Comparison of ENCODE assay signal across 12 mouse cellular contexts in genomic region chr12:50598053-50598988, GRCm38 (mm10). TPM values are rescaled to one million over a fixed set of nuclear protein-coding genes. Genes with fewer than 3 reads are reported as not detected.
DNase-seq lines count a peak whose midpoint lies in the region; ATAC-seq and TF ChIP-seq lines count a peak whose summit lies in the region.
"Had no signal": no experiment of that assay in that cellular context is flagged by ENCODE, and none has a peak within 500 bp of the region (broad histone marks: within the 10 kb centered on the region; RNA-seq: fewer than 3 reads in every experiment).

No protein-coding gene starts in this region.

- no peak overlapping the region for H3K4me2 ChIP-seq in heart, postnatal 0 days (ENCODE audit: low read depth, low read length)
- no peak overlapping the region for H3K4me2 ChIP-seq in heart, embryonic 12.5 days
- peak overlapping the region; percentile 7; the same call in 1 of the 2 replicates for H3K4me2 ChIP-seq in forebrain, embryonic 16.5 days (ENCODE audit: low read length)
- H3K4me2 ChIP-seq in intestine, postnatal 0 days (replicated peaks; ENCODE audit: low read depth), result no peak overlapping the region
- H3K4me2 ChIP-seq: hindbrain, embryonic 12.5 days had no signal

- H3K9ac ChIP-seq in heart, postnatal 0 days (replicated peaks; ENCODE audit: low read depth, low read length), result no peak overlapping the region
- no peak overlapping the region for H3K9ac ChIP-seq in heart, embryonic 12.5 days
- no peak overlapping the region for H3K9ac ChIP-seq in forebrain, embryonic 16.5 days (replicated peaks; ENCODE audit: low read depth, low read length)
- no peak overlapping the region for H3K9ac ChIP-seq in intestine, postnatal 0 days (ENCODE audit: low read depth, low read length)
- H3K9ac ChIP-seq: hindbrain, embryonic 12.5 days had no signal

- H3K4me1 ChIP-seq in heart, postnatal 0 days (ENCODE audit: control insufficient read depth, insufficient read depth), result no peaks in the 10 kb centered on the region; the same call in 1 of the 2 replicates
- peaks cover 32% of the 10 kb centered on the region for H3K4me1 ChIP-seq in heart, embryonic 12.5 days (replicated peaks)
- peaks cover 12% of the 10 kb centered on the region for H3K4me1 ChIP-seq in forebrain, embryonic 16.5 days (replicated peaks; ENCODE audit: control insufficient read depth, insufficient read depth, low read length)
- H3K4me1 ChIP-seq in intestine, postnatal 0 days (replicated peaks; ENCODE audit: control insufficient read depth, insufficient read depth, low read length), result no peaks in the 10 kb centered on the region
- H3K4me1 ChIP-seq: hindbrain, embryonic 12.5 days had no signal

- intact Hi-C loops in left cerebral cortex, postnatal 4 days (cut with DNase I), result no loop called here

- no peaks in the 10 kb centered on the region for H3K27me3 ChIP-seq in heart, postnatal 0 days (ENCODE audit: control insufficient read depth, insufficient read depth, low read length)
- H3K27me3 ChIP-seq in heart, embryonic 12.5 days (replicated peaks), result no peaks in the 10 kb centered on the region
- H3K27me3 ChIP-seq in forebrain, embryonic 16.5 days (replicated peaks; ENCODE audit: control insufficient read depth, insufficient read depth, low read length), result no peaks in the 10 kb centered on the region
- no peaks in the 10 kb centered on the region for H3K27me3 ChIP-seq in intestine, postnatal 0 days (replicated peaks; ENCODE audit: control insufficient read depth, insufficient read depth, low read length)
- H3K27me3 ChIP-seq: hindbrain, embryonic 12.5 days had no signal

- TF ChIP-seq CTCF in heart, postnatal 0 days (IDR thresholded peaks at IDR 0.05; ENCODE audit: low read depth), result no peak
- TF ChIP-seq CTCF in intestine, postnatal 0 days (IDR thresholded peaks at IDR 0.05; ENCODE audit: low read depth), result no peak

- peak; percentile 56 to 68 for DNase-seq in cerebellum, postnatal 14 days
- DNase-seq in cerebellum, adult 8-10 months, result no peak
- no peak for DNase-seq in heart, postnatal 0 days (ENCODE audit: low spot score)
- peak; percentile 24 for DNase-seq in left cerebral cortex, postnatal 4 days
- DNase-seq in neural tube, embryonic 10.5 days (ENCODE audit: extremely low spot score, low spot score), result no peak
- DNase-seq: B cell, adult 2 months; kidney, adult 9 months had no signal

- no peak overlapping the region for H3K27ac ChIP-seq in heart, postnatal 0 days (ENCODE audit: low read depth)
- H3K27ac ChIP-seq in heart, embryonic 12.5 days (ENCODE audit: poor library complexity, severe bottlenecking), result no peak overlapping the region
- peak overlapping the region; percentile 56 for H3K27ac ChIP-seq in forebrain, embryonic 16.5 days (ENCODE audit: low read length)
- no peak overlapping the region for H3K27ac ChIP-seq in intestine, postnatal 0 days (ENCODE audit: low read depth, low read length)
- H3K27ac ChIP-seq: hindbrain, embryonic 12.5 days had no signal

- H3K4me3 ChIP-seq in heart, postnatal 0 days (ENCODE audit: low read depth, low read length), result no peak overlapping the region
- H3K4me3 ChIP-seq in heart, embryonic 12.5 days, result no peak overlapping the region
- no peak overlapping the region for H3K4me3 ChIP-seq in forebrain, embryonic 16.5 days (replicated peaks; ENCODE audit: low read length)
- H3K4me3 ChIP-seq in intestine, postnatal 0 days (ENCODE audit: low read depth, low read length), result no peak overlapping the region
- H3K4me3 ChIP-seq: hindbrain, embryonic 12.5 days had no signal

- no peak for TF ChIP-seq EP300 in heart, postnatal 0 days (IDR thresholded peaks at IDR 0.05; ENCODE audit: low read depth)

- H3K9me3 ChIP-seq in heart, postnatal 0 days (replicated peaks; ENCODE audit: control insufficient read depth, low read length), result no peaks in the 10 kb centered on the region
- H3K9me3 ChIP-seq in heart, embryonic 12.5 days (replicated peaks), result 0 out of 2 replicates have a peak, but pooled peaks cover under 1% of the 10 kb centered on the region
- H3K9me3 ChIP-seq in forebrain, embryonic 16.5 days (ENCODE audit: control insufficient read depth, low read length), result no peaks in the 10 kb centered on the region
- no peaks in the 10 kb centered on the region for H3K9me3 ChIP-seq in intestine, postnatal 0 days (ENCODE audit: control insufficient read depth)
- H3K9me3 ChIP-seq: hindbrain, embryonic 12.5 days had no signal

- WGBS in heart, postnatal 0 days, result 34% methylated on average over 9 of the region's 9 CpGs
- 45% methylated on average over 9 of the region's 9 CpGs for WGBS in heart, embryonic 12.5 days
- 62% methylated on average over 9 of the region's 9 CpGs for WGBS in forebrain, embryonic 16.5 days
- 81% methylated on average over 9 of the region's 9 CpGs for WGBS in intestine, postnatal 0 days

- ATAC-seq in heart, postnatal 0 days (ENCODE audit: insufficient read depth, low read depth), result 0 out of 2 replicates have a peak, but pooled peaks have one; percentile 39
- ATAC-seq in heart, embryonic 12.5 days (ENCODE audit: insufficient number of reproducible peaks, low FRiP score), result no peak
- ATAC-seq in forebrain, embryonic 16.5 days, result peak; percentile 61
- ATAC-seq in intestine, postnatal 0 days, result no peak
- ATAC-seq: lung, postnatal 0 days had no signal

- H3K36me3 ChIP-seq in heart, postnatal 0 days (replicated peaks; ENCODE audit: control insufficient read depth, insufficient read depth, low read length), result no peaks in the 10 kb centered on the region
- no peaks in the 10 kb centered on the region for H3K36me3 ChIP-seq in heart, embryonic 12.5 days
- no peaks in the 10 kb centered on the region for H3K36me3 ChIP-seq in forebrain, embryonic 16.5 days (ENCODE audit: control insufficient read depth, insufficient read depth)
- H3K36me3 ChIP-seq in intestine, postnatal 0 days (ENCODE audit: control insufficient read depth, insufficient read depth), result no peaks in the 10 kb centered on the region
- H3K36me3 ChIP-seq: hindbrain, embryonic 12.5 days had no signal

RNA-seq across cellular contexts. Expression of gene Prkd1, which starts 50.6 kb away (rescaled TPM):
- total RNA-seq in heart, postnatal 0 days (2014; rRNA removed; ENCODE audit: low replicate concordance), result 4.7 and 8.7 TPM in 2 replicates
- polyA plus RNA-seq in heart, postnatal 0 days (2015; fragmentation: Nextera tagmentation; extraction: Ambion mirVana), result 2.7 and 2.8 TPM in 2 replicates
- 7.7 and 8.3 TPM in 2 replicates for polyA plus RNA-seq in heart, embryonic 12.5 days (2016; fragmentation: Nextera tagmentation; extraction: Ambion mirVana)
- polyA plus RNA-seq in forebrain, embryonic 16.5 days (2015; fragmentation: Nextera tagmentation; extraction: Ambion mirVana), result 4.9 and 5.7 TPM in 2 replicates
- 10 to 100 TPM in 1 of 2 experiments, 1 to 10 TPM in 1; 9.4 to 10.2 TPM for total RNA-seq in left cerebral cortex, postnatal 4 days (2021)
- 1.5 and 2.3 TPM in 2 replicates for polyA plus RNA-seq in intestine, postnatal 0 days (2015; fragmentation: Nextera tagmentation; extraction: Ambion mirVana)

Comparison
In these comparisons a context has a peak if more than half of its experiments do, and no peak if none do; other contexts are left out.
1. DNase-seq: peak in cerebellum, postnatal 14 days (2 of 2) and left cerebral cortex, postnatal 4 days (single experiment); none in cerebellum, adult 8-10 months (single experiment), heart, postnatal 0 days (single experiment) and neural tube, embryonic 10.5 days (single experiment).
2. ATAC-seq: peak in heart, postnatal 0 days (single experiment) and forebrain, embryonic 16.5 days (single experiment); none in heart, embryonic 12.5 days (single experiment) and intestine, postnatal 0 days (single experiment).